Mouse (Mus musculus): ENCODE measurements around the gene Dvl2. TPM values are rescaled to one million over a fixed set of nuclear protein-coding genes. Genes with fewer than 3 reads are reported as not detected.
A peak's percentile ranks its signal among the peaks of the same experiment; 100 is the strongest.

Dvl2 gene
- polyA plus RNA-seq, 1 experiment from 2014 or later = 32.6 TPM

- H3K4me1 ChIP-seq (replicated peaks; ENCODE audit: control insufficient read depth, insufficient read depth, low read length) = peaks cover 5% of the 10 kb centered on the region; the same call in 1 of the 2 replicates
- H3K27me3 ChIP-seq (replicated peaks; ENCODE audit: control insufficient read depth, insufficient read depth, low read length) = peaks cover 51% of the 10 kb centered on the region
- H3K36me3 ChIP-seq (ENCODE audit: control insufficient read depth, insufficient read depth, low read length) = peaks cover 19% of the 10 kb centered on the region
- H3K27ac ChIP-seq (ENCODE audit: low read depth) = peak within 1 kb of the TSS; percentile 92
- peak within 1 kb of the TSS; percentile 64 for H3K9ac ChIP-seq (ENCODE audit: low read length)
- 7% methylated on average over 24 of the region's 24 CpGs for WGBS
- DNase-seq (ENCODE audit: low spot score) (peak; percentile 71), ATAC-seq (replicated peaks; ENCODE audit: low FRiP score, low TSS enrichment, low read depth) (0 out of 2 replicates have a peak, but pooled peaks have one; percentile 10)
- peak within 1 kb of the TSS; percentile 57 for H3K4me2 ChIP-seq (ENCODE audit: low read length)
- no peaks in the 10 kb centered on the region for H3K9me3 ChIP-seq (ENCODE audit: control insufficient read depth, low read length)
- H3K4me3 ChIP-seq (ENCODE audit: low read depth, low read length) = peak within 1 kb of the TSS; percentile 46
Observed at GRCm38 (mm10) chr11:69964650-69965270, 35.6 kb upstream of the Dvl2 start, which contains the start of gene Cldn7. TSS of gene Cldn7 (plus strand) at chr11:69964779.

DNA sequence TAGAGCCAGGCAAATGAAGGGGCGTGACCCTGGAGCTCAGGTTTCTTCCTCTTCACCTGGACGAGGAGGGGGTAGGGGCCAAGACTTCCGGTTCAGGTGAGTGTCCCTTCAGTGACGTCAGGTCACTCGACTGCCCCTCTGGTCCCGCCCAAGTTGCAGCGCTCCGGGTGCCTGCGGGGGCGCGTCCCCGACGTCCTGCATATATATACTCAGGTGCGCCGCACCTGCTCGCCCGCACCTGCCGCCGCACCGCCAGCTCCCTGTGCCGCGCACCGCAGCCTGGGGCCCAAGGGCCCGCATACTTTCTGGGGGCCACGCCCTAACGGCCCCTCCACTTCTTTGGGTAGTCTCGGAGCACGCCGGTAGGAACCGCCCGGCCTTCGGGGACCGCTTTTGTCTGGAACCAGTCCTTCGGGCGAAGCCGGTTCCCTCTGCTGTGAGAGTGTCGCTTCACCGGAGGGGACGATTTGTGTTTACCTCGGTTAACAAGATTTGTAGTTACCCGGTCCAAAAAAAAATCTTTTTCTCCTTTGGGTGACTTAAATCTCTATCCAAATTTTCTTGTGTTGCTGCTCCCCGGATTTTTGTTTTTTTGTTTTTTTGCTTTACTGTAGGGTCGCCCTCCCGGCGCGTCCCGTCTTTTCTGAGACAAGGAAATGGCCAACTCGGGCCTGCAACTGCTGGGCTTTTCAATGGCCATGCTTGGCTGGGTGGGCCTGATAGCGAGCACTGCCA, 35.0 kb upstream of the Dvl2 start:
- H3K4me1 ChIP-seq (replicated peaks; ENCODE audit: control insufficient read depth, insufficient read depth, low read length) = peaks cover 5% of the 10 kb centered on the region; the same call in 1 of the 2 replicates
- ATAC-seq (replicated peaks; ENCODE audit: low FRiP score, low TSS enrichment, low read depth) (peak; percentile 59), DNase-seq (ENCODE audit: low spot score) (peak; percentile 84)
- whole genome bisulfite sequencing = 1% methylated on average over 49 of the region's 49 CpGs
- peak overlapping the region; percentile 64 for H3K9ac ChIP-seq (ENCODE audit: low read length)
- no peaks in the 10 kb centered on the region for H3K9me3 ChIP-seq (ENCODE audit: control insufficient read depth, low read length)
- H3K27me3 ChIP-seq (replicated peaks; ENCODE audit: control insufficient read depth, insufficient read depth, low read length) = peaks cover 51% of the 10 kb centered on the region
- H3K36me3 ChIP-seq (ENCODE audit: control insufficient read depth, insufficient read depth, low read length) = peaks cover 26% of the 10 kb centered on the region
- peak overlapping the region; percentile 46 for H3K4me3 ChIP-seq (ENCODE audit: low read depth, low read length)
- peak overlapping the region; percentile 92 for H3K27ac ChIP-seq (ENCODE audit: low read depth)
- peak overlapping the region; percentile 57 for H3K4me2 ChIP-seq (ENCODE audit: low read length)

DNA sequence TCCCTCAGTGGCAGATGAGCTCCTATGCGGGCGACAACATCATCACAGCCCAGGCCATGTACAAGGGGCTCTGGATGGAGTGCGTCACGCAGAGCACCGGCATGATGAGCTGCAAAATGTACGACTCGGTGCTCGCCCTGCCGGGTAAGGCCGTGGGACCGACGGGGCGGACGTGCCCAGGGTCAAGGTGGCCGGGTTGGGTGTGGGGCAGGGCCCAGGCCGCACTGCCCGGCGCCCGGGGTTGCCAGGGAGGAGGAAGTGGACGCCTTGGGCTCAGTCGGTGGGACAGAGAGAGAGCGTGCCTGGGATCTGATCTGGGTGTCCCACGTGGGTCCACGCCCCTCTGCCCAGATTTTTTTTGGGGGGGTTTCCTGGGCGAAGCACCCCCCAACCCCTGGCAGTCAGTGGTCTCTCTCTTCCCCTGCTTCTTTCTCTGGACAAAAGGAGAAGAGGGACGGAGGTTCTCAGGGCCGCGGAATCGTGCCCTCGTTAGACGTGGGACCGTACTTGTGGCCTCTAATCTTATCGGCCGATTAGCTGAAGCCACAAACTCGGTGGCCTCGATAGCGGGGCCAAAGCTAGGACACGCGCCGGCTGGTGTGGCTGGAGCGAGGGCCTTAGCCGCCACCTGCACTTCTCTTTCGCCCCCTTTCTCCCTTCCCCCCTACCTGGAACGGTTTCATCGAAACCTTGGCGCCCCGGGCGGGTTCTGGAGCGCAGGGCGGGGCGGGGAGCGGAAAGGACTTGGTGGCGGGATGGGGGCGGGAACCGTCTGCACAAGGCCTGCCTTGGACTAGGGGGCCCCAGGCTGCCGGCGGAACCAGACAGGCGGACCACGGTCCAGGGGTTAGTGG, 34.2 kb upstream of the Dvl2 start:
- ATAC-seq (replicated peaks; ENCODE audit: low FRiP score, low TSS enrichment, low read depth) (peak; percentile 40), DNase-seq (ENCODE audit: low spot score) (peak; percentile 82)
- peaks cover 5% of the 10 kb centered on the region; the same call in 1 of the 2 replicates for H3K4me1 ChIP-seq (replicated peaks; ENCODE audit: control insufficient read depth, insufficient read depth, low read length)
- H3K27me3 ChIP-seq (replicated peaks; ENCODE audit: control insufficient read depth, insufficient read depth, low read length) = peaks cover 51% of the 10 kb centered on the region
- no peaks in the 10 kb centered on the region for H3K9me3 ChIP-seq (ENCODE audit: control insufficient read depth, low read length)
- H3K27ac ChIP-seq (ENCODE audit: low read depth) = peak overlapping the region; percentile 92
- H3K9ac ChIP-seq (ENCODE audit: low read length) = peak overlapping the region; percentile 64
- H3K4me2 ChIP-seq (ENCODE audit: low read length) = peak overlapping the region; percentile 57
- H3K4me3 ChIP-seq (ENCODE audit: low read depth, low read length) = peak overlapping the region; percentile 46
- 2% methylated on average over 56 of the region's 59 CpGs for WGBS
- peaks cover 30% of the 10 kb centered on the region for H3K36me3 ChIP-seq (ENCODE audit: control insufficient read depth, insufficient read depth, low read length)

DNA sequence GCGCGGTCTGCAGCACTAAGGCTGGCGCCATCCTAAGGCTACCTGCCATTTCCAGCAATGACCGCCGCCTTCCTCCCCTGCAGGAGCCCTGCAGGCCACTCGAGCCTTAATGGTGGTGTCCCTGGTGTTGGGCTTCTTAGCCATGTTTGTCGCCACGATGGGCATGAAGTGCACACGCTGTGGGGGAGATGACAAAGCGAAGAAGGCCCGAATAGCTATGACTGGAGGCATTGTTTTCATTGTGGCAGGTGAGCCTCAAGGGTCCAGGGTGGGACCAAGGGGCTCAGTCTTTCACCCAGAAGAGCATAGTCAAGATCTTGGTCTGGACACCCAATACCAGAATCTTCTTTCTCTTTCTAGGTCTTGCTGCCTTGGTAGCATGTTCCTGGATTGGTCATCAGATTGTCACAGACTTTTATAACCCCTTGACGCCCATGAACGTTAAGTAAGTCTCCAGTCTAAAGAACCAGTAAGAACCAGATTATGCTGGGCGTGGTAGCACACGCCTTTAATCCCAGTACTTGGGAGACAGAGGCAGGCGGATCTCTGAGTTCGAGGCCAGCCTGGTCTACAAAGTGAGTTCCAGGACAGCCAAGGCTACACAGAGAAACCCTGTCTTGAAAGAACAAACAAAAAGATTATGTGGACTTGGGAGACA, 33.4 kb upstream of the Dvl2 start:
- H3K9ac ChIP-seq (ENCODE audit: low read length) = peak overlapping the region; percentile 64
- H3K27ac ChIP-seq (ENCODE audit: low read depth) = peak overlapping the region; percentile 92
- H3K4me1 ChIP-seq (replicated peaks; ENCODE audit: control insufficient read depth, insufficient read depth, low read length) = peaks cover 5% of the 10 kb centered on the region; the same call in 1 of the 2 replicates
- peak overlapping the region; percentile 46 for H3K4me3 ChIP-seq (ENCODE audit: low read depth, low read length)
- peak overlapping the region; percentile 57 for H3K4me2 ChIP-seq (ENCODE audit: low read length)
- H3K9me3 ChIP-seq (ENCODE audit: control insufficient read depth, low read length) = no peaks in the 10 kb centered on the region
- H3K27me3 ChIP-seq (replicated peaks; ENCODE audit: control insufficient read depth, insufficient read depth, low read length) = peaks cover 51% of the 10 kb centered on the region
- H3K36me3 ChIP-seq (ENCODE audit: control insufficient read depth, insufficient read depth, low read length) = peaks cover 36% of the 10 kb centered on the region
- WGBS = 33% methylated on average over 17 of the region's 17 CpGs
- ATAC-seq (replicated peaks; ENCODE audit: low FRiP score, low TSS enrichment, low read depth) = no peak
- DNase-seq (ENCODE audit: low spot score) = no peak

DNA sequence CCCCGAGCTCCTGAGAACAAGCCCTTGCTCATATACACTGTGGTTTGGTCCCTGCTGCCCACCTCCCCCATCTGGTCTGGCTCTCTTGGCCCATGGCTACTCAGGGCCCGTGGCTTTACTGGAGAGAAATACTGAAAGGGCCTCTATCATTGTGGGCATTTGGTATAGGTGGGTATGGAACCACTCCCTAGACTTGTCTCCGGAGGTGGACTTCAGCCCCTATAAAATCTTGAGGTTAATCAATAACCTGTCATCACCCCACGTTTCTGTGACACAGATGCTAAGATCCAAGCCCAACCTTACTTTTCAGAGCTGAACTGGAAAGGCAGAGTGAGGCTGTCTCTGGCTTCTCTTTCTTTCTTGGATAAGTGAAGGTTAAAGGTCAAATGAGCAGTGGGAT, 31.6 kb upstream of the Dvl2 start:
- Histone ChIP-seq H3K36me3 (ENCODE audit: control insufficient read depth, insufficient read depth, low read length) (peaks cover 53% of the 10 kb centered on the region), H3K27ac (ENCODE audit: low read depth) (peak overlapping the region; percentile 67), H3K9me3 (ENCODE audit: control insufficient read depth, low read length) (no peaks in the 10 kb centered on the region), H3K9ac (ENCODE audit: low read length) (no peak overlapping the region), H3K27me3 (replicated peaks; ENCODE audit: control insufficient read depth, insufficient read depth, low read length) (peaks cover 35% of the 10 kb centered on the region), H3K4me3 (ENCODE audit: low read depth, low read length) (no peak overlapping the region), H3K4me2 (ENCODE audit: low read length) (peak overlapping the region; percentile 2), H3K4me1 (replicated peaks; ENCODE audit: control insufficient read depth, insufficient read depth, low read length) (peaks cover 5% of the 10 kb centered on the region; the same call in 1 of the 2 replicates)
- WGBS = 62% methylated on average over 4 of the region's 4 CpGs
- ATAC-seq (replicated peaks; ENCODE audit: low FRiP score, low TSS enrichment, low read depth) = peak; percentile 48
- DNase-seq (ENCODE audit: low spot score) = peak; percentile 67

DNA sequence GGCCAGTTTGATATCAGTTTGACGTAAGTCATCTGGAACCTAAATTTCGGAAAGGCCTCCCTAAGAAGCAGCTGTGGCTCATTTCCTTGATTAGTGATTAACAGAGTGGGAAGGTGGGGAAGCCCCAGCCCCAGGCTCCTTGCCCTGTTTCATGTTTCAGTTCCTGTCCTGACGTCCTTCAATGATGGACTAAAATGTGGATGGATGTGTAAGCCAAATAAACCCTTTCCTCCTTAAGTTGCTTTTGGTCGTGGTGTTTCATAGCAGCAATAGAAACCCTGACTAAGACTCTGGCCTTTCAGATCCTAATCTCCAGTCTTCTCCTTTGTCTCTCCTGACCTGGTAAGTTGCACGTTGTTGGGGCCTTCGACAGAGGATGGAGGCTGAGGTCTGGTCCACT, 30.2 kb upstream of the Dvl2 start:
- DNase-seq (ENCODE audit: low spot score) = no peak
- WGBS = 73% methylated on average over 6 of the region's 6 CpGs
- ATAC-seq (replicated peaks; ENCODE audit: low FRiP score, low TSS enrichment, low read depth) = no peak
- peaks cover 21% of the 10 kb centered on the region for H3K27me3 ChIP-seq (replicated peaks; ENCODE audit: control insufficient read depth, insufficient read depth, low read length)
- no peak overlapping the region for H3K9ac ChIP-seq (ENCODE audit: low read length)
- peaks cover 5% of the 10 kb centered on the region; the same call in 1 of the 2 replicates for H3K4me1 ChIP-seq (replicated peaks; ENCODE audit: control insufficient read depth, insufficient read depth, low read length)
- no peaks in the 10 kb centered on the region for H3K9me3 ChIP-seq (ENCODE audit: control insufficient read depth, low read length)
- H3K27ac ChIP-seq (ENCODE audit: low read depth) = peak overlapping the region; percentile 67
- H3K4me2 ChIP-seq (ENCODE audit: low read length) = no peak overlapping the region
- no peak overlapping the region for H3K4me3 ChIP-seq (ENCODE audit: low read depth, low read length)
- H3K36me3 ChIP-seq (ENCODE audit: control insufficient read depth, insufficient read depth, low read length) = peaks cover 67% of the 10 kb centered on the region

- Histone ChIP-seq H3K9me3 (ENCODE audit: control insufficient read depth, low read length) (no peaks in the 10 kb centered on the region), H3K27me3 (replicated peaks; ENCODE audit: control insufficient read depth, insufficient read depth, low read length) (peaks cover 15% of the 10 kb centered on the region), H3K27ac (ENCODE audit: low read depth) (no peak overlapping the region), H3K4me3 (ENCODE audit: low read depth, low read length) (no peak overlapping the region), H3K9ac (ENCODE audit: low read length) (no peak overlapping the region), H3K36me3 (ENCODE audit: control insufficient read depth, insufficient read depth, low read length) (peaks cover 73% of the 10 kb centered on the region), H3K4me2 (ENCODE audit: low read length) (no peak overlapping the region), H3K4me1 (replicated peaks; ENCODE audit: control insufficient read depth, insufficient read depth, low read length) (peaks cover 5% of the 10 kb centered on the region; the same call in 1 of the 2 replicates)
- DNase-seq (ENCODE audit: low spot score) (no peak), ATAC-seq (replicated peaks; ENCODE audit: low FRiP score, low TSS enrichment, low read depth) (no peak)
- WGBS = 71% methylated on average over 3 of the region's 3 CpGs
Observed at GRCm38 (mm10) chr11:69970775-69971174, 29.6 kb upstream of the Dvl2 start.

- Histone ChIP-seq H3K9ac (ENCODE audit: low read length) (no peak overlapping the region), H3K4me2 (ENCODE audit: low read length) (no peak overlapping the region), H3K36me3 (ENCODE audit: control insufficient read depth, insufficient read depth, low read length) (peaks cover 79% of the 10 kb centered on the region), H3K9me3 (ENCODE audit: control insufficient read depth, low read length) (no peaks in the 10 kb centered on the region), H3K27me3 (replicated peaks; ENCODE audit: control insufficient read depth, insufficient read depth, low read length) (no peaks in the 10 kb centered on the region), H3K4me1 (replicated peaks; ENCODE audit: control insufficient read depth, insufficient read depth, low read length) (peaks cover 8% of the 10 kb centered on the region; the same call in 1 of the 2 replicates), H3K4me3 (ENCODE audit: low read depth, low read length) (no peak overlapping the region), H3K27ac (ENCODE audit: low read depth) (no peak overlapping the region)
- 93% methylated on average over 2 of the region's 2 CpGs for WGBS
- DNase-seq (ENCODE audit: low spot score) = no peak
- ATAC-seq (replicated peaks; ENCODE audit: low FRiP score, low TSS enrichment, low read depth) = no peak
Observed at GRCm38 (mm10) chr11:69974907-69975306, 25.5 kb upstream of the Dvl2 start.

Data from intestine, embryonic 14.5 days (tissue).